Mouse (Mus musculus): ENCODE measurements around the gene Etfa. TPM values are rescaled to one million over a fixed set of nuclear protein-coding genes. Genes with fewer than 3 reads are reported as not detected.

Etfa gene
- total and polyA plus RNA-seq, 3 experiments: 95.3 to 566 (median 394) TPM

DNA sequence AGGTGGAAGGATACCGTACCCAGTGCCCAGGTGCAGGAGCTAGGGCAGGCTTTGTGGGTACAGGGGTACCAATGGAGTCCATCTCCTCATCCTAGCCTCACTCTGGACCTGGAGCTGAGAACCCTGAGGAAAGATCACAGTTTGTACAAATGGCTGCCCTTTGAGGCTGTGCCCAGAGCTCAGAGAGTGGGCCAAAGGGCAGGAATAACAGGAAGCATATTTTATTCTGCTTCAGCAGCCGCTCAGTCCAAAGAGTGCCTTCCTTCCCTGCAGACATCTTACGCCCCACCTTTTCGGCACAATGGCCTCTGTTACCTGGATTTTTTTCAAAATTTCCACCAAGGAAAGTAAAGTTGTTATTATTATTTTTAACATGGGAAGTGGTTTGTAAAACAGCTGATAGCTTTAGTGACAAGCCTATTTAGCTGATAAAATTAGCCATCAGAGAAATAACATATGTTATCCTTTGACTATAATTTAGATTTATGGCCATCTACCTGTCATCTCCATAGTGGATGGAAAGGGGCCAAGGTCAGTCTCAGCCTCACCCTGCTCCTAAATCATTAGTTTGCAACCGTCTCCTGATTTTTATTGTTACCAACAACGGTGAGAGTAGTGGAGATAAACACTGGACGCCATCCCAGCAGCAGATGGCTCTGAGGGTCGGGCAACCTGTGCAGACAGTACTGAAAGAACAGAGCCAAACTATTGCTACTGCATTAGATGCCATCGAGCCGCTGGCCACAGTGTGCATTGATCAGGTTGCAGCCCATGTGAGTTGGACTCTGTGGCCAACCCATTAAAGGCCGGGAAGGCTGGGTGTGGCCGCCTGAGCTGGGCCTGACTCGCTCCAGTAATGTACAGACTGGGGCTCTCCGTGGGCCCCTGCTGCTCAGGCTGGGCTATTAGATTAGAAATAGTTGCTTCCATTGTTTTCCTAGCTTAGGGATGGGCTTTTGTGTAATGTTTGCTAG lies 88.3 kb downstream of the Etfa start:
- DNase-seq: no peak

DNA sequence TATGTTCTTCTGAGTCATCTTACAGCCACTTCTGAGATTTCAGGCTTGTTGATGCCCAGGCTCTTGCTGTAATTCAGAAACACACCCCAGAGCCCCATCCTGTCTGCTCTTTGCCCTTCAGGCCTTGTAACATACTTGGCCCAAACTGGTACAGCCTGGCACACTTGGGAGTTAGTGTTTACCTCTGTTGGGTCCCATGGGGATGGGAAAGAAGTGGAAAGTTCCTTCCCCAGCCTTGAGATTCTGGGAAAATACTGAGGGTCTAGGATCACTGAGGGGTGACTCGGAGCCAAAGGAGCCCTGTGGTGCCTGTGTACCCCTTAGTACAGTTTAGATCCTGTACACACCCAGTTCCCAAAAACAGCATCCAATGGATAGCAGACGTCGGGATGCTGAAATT lies 90.3 kb downstream of the Etfa start:
- DNase-seq: peak; percentile 38

- DNase-seq: no peak
Measured at GRCm38 (mm10) chr9:55411154-55411553, 100.9 kb downstream of the Etfa start.

GRCm38 (mm10) chr9:55410430-55410829 lies 101.6 kb downstream of the Etfa start:
- no peak for DNase-seq

GRCm38 (mm10) chr9:55409833-55410232 lies 102.2 kb downstream of the Etfa start:
- no peak for DNase-seq

DNA sequence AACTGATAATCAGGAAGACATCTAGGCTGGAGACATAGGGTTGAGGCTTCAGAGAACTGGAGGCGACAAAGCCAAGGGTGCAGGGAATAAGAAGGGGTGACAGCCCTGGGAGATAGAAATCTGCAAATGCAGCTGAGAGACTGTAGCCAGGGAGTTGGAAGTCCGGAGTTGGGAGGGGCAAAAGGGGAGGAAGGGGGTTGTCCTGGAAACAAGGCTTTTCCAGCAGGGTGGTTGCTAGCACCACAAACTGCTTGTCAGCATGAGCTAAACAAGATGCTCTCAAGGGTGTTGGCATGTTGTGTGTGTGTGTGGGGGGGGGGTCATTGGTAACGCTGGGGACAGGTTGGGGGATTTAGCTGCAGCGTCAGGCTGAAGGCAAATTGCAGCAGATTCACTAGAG lies 103.2 kb downstream of the Etfa start:
- no peak for DNase-seq

DNA sequence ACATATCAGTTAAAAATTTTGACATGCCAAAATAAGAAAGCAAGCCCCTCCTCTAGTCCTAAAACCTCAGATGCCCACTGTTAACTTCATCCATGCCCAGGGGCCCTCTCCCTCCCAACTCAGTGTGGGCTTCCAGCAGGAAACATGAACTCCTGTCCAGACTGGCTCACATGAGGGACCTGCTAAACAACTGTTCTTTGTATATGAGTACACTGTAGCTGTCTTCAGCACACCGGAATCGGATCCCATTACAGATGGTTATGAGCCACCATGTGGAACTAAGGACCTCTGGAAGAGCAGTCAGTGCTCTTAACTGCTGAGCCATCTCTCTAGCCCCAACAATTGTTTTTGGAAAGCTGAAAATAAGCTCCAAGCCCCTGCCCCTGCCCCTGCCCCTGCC lies 105.3 kb downstream of the Etfa start:
- no peak for DNase-seq

DNA sequence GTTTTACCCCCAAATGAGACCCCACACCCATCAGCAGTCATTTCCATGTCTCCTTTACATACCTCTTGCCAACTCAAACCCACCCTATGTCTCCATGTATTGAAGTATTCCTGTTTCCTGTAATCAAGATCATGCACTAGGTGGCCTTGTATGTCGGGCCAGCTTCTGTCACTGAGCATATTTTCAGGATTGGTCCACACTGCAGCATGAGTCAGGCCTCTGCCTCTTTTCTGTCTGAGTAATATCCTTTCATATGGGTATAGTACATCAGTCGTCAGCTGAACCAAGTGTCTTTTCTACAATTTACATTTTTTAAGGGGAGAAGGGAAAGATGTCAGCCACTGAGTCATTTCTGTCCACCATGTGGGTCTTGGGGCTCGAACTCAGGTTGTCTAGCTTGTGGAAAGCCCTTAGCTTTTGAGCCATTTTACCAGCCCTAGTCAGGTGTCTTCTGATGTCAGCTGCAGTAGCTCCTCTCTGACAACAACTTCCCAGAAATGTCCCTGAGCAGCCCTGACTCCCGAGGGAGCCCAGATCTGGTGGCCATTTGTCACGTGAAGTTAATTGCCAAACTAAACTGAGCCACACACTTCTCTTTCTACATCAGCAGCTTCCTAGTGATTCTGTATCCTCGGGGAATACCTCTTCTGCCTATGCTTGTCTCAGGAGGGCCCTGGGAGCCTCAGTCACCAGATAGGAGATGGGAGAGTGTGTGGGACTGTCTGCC lies 106.9 kb downstream of the Etfa start:
- peak; percentile 77 for DNase-seq

Other genes with a start within 250 kb of the Etfa start
- 10 to 100 TPM; 27.8 to 44.6 TPM for gene Nrg4, start 185.4 kb downstream of the Etfa start, total RNA-seq (2021)
- 12.4 and 18.8 TPM in 2 replicates for gene Nrg4, start 185.4 kb downstream of the Etfa start, polyA plus RNA-seq (2012; rRNA removed)
- 1 to 10 TPM in 1 of 2 experiments, under 1 TPM in 1; 0.69 to 1.0 TPM for gene Tmem266, start 185.3 kb downstream of the Etfa start, total RNA-seq (2021)
- gene Tmem266, start 185.3 kb downstream of the Etfa start, polyA plus RNA-seq (2012; rRNA removed): 1.5 and 1.6 TPM in 2 replicates
- not detected for gene Isl2, start 26.4 kb upstream of the Etfa start, total RNA-seq (2021)
- not detected in 2 replicates for gene Isl2, start 26.4 kb upstream of the Etfa start, polyA plus RNA-seq (2012; rRNA removed)